ENCODE assay signal across 8 mouse cellular contexts in the genomic region with DNA sequence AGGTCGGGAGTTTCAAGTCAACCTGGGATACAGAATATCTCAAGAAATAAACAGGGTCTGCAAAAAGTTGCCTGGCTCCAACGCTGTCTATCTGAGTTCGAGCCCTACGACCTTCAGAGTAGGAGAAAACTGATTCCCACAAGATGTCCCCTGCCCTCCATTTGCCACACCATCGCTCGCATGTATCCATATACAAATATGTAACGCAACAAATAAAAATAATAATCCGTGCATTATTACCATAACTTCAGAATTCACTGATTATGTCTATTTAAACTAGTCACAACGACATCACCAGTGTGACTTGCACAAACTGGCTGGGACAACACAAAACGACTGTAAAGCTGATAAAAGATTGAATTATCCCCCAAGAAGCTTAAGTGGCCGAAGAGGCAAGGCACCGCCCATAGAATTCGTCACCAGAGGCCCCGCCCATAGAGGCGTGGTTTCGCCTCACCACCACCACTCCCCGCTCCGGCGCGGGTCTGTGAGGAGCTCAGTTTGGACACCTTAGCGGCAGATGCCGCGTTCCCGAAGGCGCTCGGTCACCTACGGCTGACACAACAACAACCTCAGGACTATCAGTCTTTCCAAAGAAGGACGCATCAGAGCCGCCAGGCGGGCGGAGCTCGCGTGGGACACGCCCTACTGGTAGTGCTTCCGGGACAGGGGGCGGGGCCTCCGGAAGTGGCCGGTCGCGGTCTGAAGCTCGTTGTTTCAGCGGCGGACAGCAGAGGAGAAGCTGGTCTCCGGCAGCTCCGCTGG. TPM values are rescaled to one million over a fixed set of nuclear protein-coding genes. Genes with fewer than 3 reads are reported as not detected.
A peak's percentile ranks its signal among the peaks of the same experiment; 100 is the strongest.
DNase-seq lines count a peak whose midpoint lies in the region; ATAC-seq lines count a peak whose summit lies in the region.

A gene (plus strand): TSS at position 671 of the 765 bp plus-strand sequence.

- peak within 1 kb of the TSS; percentile 65 for H3K9ac ChIP-seq in hindbrain, embryonic 15.5 days

- 0 out of 2 replicates have a peak, but pooled peaks cover 5% of the 10 kb centered on the region for H3K36me3 ChIP-seq in hindbrain, embryonic 15.5 days

- peak; percentile 97 for ATAC-seq in hindbrain, embryonic 15.5 days (ENCODE audit: low FRiP score, low read depth)

- peak; percentile 91 for DNase-seq in R1 (ENCODE audit: low read depth, low spot score)
- DNase-seq in cerebellum, postnatal 25 days: peak; percentile 96 to 97
- DNase-seq in frontal cortex, postnatal 36 days (ENCODE audit: low spot score in 2 of 2): peak; percentile 95 to 96
- peak; percentile 91 for DNase-seq in left cerebral cortex, adult 11 months (ENCODE audit: low spot score)
- peak; percentile 95 to 96 for DNase-seq in lung, postnatal 4 days
- DNase-seq in retina, postnatal 7 days (ENCODE audit: low read depth, low spot score): peak; percentile 85
- DNase-seq in urinary bladder, adult 2 months (ENCODE audit: low spot score): peak; percentile 93

- peaks cover 31% of the 10 kb centered on the region for H3K4me1 ChIP-seq in hindbrain, embryonic 15.5 days (replicated peaks)

- peak within 1 kb of the TSS; percentile 77 for H3K4me2 ChIP-seq in hindbrain, embryonic 15.5 days

- H3K27ac ChIP-seq in hindbrain, embryonic 15.5 days (replicated peaks): peak within 1 kb of the TSS; percentile 97

- no peaks in the 10 kb centered on the region for H3K27me3 ChIP-seq in hindbrain, embryonic 15.5 days

- peak within 1 kb of the TSS; percentile 74 for H3K4me3 ChIP-seq in hindbrain, embryonic 15.5 days

- 6% methylated on average over 45 of the region's 45 CpGs for WGBS in hindbrain, embryonic 15.5 days

- no peaks in the 10 kb centered on the region for H3K9me3 ChIP-seq in hindbrain, embryonic 15.5 days

RNA-seq across cellular contexts. Expression of the gene that starts here (rescaled TPM):
- polyA plus RNA-seq in hindbrain, embryonic 15.5 days (2015; fragmentation: Nextera tagmentation; extraction: Ambion mirVana): 76.0 and 78.0 TPM in 2 replicates
- polyA plus RNA-seq in urinary bladder, adult 2 months (2012; rRNA removed): 31.3 and 33.1 TPM in 2 replicates

Comparison
In these comparisons a context has a peak if more than half of its experiments do, and no peak if none do; other contexts are left out.
1. Peak in every context shown above with its lines: DNase-seq, ATAC-seq, H3K4me3 ChIP-seq and H3K27ac ChIP-seq.